Mouse (Mus musculus) liver, embryonic 13.5 days (tissue): Measurements from ENCODE around the gene Krtap5-3. TPM values are rescaled to one million over a fixed set of nuclear protein-coding genes. Genes with fewer than 3 reads are reported as not detected.
"Not testable (repeated sequence)": the region's sequence is repeated elsewhere in the genome, so short reads cannot be mapped to it uniquely, and the experiment has no call there.

Source experiments
- ATAC-seq: fragments of 200-750 bp; cut with Nextera tagmentation; 2 replicates; pipeline ENCODE4 v1.8.0; 2017; ENCODE audit warnings: low read depth, mild to moderate bottlenecking, moderate number of reproducible peaks, moderate library complexity
- DNase-seq: peaks from one replicate; pipeline ENCODE4 v3.0.0; 2022
- H3K27ac ChIP-seq: fragments of 300-500 bp; sonication (generic); 2 replicates; pipeline ENCODE4 v1.5.1; 2015; ENCODE audit warnings: moderate library complexity, mild to moderate bottlenecking, inconsistent platforms
- H3K27me3 ChIP-seq: fragments of 300-500 bp; sonication (generic); 2 replicates; pipeline ENCODE4 v1.6.1; 2015; ENCODE audit warnings: mild to moderate bottlenecking, inconsistent platforms
- H3K36me3 ChIP-seq: fragments of 300-500 bp; sonication (generic); 2 replicates; pipeline ENCODE4 v1.6.1; 2015; ENCODE audit warnings: mild to moderate bottlenecking, inconsistent platforms
- H3K4me1 ChIP-seq: fragments of 300-500 bp; sonication (generic); replicated peaks from 2 replicates; pipeline ENCODE4 v1.6.1; 2015; ENCODE audit warnings: inconsistent platforms
- H3K4me2 ChIP-seq: fragments of 300-500 bp; sonication (generic); 2 replicates; pipeline ENCODE4 v1.6.1; 2015; ENCODE audit warnings: inconsistent platforms, mild to moderate bottlenecking, moderate library complexity
- H3K4me3 ChIP-seq: fragments of 300-500 bp; sonication (generic); replicated peaks from 2 replicates; pipeline ENCODE4 v1.5.1; 2015; ENCODE audit warnings: mild to moderate bottlenecking, inconsistent platforms
- H3K9ac ChIP-seq: fragments of 300-500 bp; sonication (generic); 2 replicates; pipeline ENCODE4 v1.6.1; 2015; ENCODE audit warnings: mild to moderate bottlenecking, inconsistent platforms
- H3K9me3 ChIP-seq: fragments of 300-500 bp; sonication (generic); replicated peaks from 2 replicates; pipeline ENCODE4 v1.6.1; 2016; ENCODE audit warnings: inconsistent platforms
- WGBS: fragments of 180-500 bp; shearing (Covaris S2); methylation state at CpG from one replicate; pipeline ENCODE4 v1.1.7; 2015; ENCODE audit not compliant: insufficient replicate concordance; 5-methylcytosine and 5-hydroxymethylcytosine counted together
- polyA plus RNA-seq: library from polyadenylated mRNA; unstranded; fragments of >200 nt; fragmentation: Nextera tagmentation; extraction: Ambion mirVana; gene quantifications from 2 replicates; pipeline ENCODE4 v1.2.1, GENCODE M21; 2015

Krtap5-3 gene
- not detected in 2 replicates for polyA plus RNA-seq

- DNase-seq (no peak), ATAC-seq (no peak)
- Histone ChIP-seq H3K36me3 (no peaks in the 10 kb centered on the region), H3K4me3 (no peak within 1 kb of the TSS), H3K4me2 (no peak within 1 kb of the TSS), H3K4me1 (no peaks in the 10 kb centered on the region), H3K27me3 (no peaks in the 10 kb centered on the region), H3K9me3 (no peaks in the 10 kb centered on the region), H3K9ac (no peak within 1 kb of the TSS), H3K27ac (no peak within 1 kb of the TSS)
- 40% methylated on average over 1 of the region's 1 CpGs for WGBS
These were observed at the start of gene Krtap5-3 for GRCm38 (mm10) chr7:142201064-142201463. Gene Krtap5-3, plus strand, starts transcription at chr7:142201364.

- Histone ChIP-seq H3K27me3 (no peaks in the 10 kb centered on the region), H3K4me2 (no peak overlapping the region), H3K4me1 (no peaks in the 10 kb centered on the region), H3K36me3 (no peaks in the 10 kb centered on the region), H3K9ac (no peak overlapping the region), H3K4me3 (no peak overlapping the region), H3K9me3 (no peaks in the 10 kb centered on the region), H3K27ac (no peak overlapping the region)
- 62% methylated on average over 4 of the region's 4 CpGs for WGBS
- ATAC-seq (no peak), DNase-seq (no peak)
These were observed 49.0 kb upstream of the Krtap5-3 start for GRCm38 (mm10) chr7:142152191-142152590.

GRCm38 (mm10) chr7:142155308-142155707 is 45.9 kb upstream of the Krtap5-3 start:
- no peak overlapping the region for H3K4me3 ChIP-seq
- H3K36me3 ChIP-seq, result no peaks in the 10 kb centered on the region
- H3K9me3 ChIP-seq, result no peaks in the 10 kb centered on the region
- ATAC-seq (no peak), DNase-seq (no peak)
- no peaks in the 10 kb centered on the region for H3K4me1 ChIP-seq
- H3K4me2 ChIP-seq, result no peak overlapping the region
- H3K9ac ChIP-seq, result no peak overlapping the region
- H3K27ac ChIP-seq, result no peak overlapping the region
- H3K27me3 ChIP-seq, result no peaks in the 10 kb centered on the region
- WGBS, result 43% methylated on average over 1 of the region's 1 CpGs

GRCm38 (mm10) chr7:142157013-142157412 is 44.2 kb upstream of the Krtap5-3 start, which contains the start of gene Gm29735:
Gene Gm29735, minus strand, starts transcription at chr7:142157113.
- 20% methylated on average over 2 of the region's 2 CpGs for WGBS
- not testable (repeated sequence) for H3K4me1 ChIP-seq, ATAC-seq, H3K36me3 ChIP-seq, DNase-seq, H3K9ac ChIP-seq, H3K9me3 ChIP-seq, H3K27ac ChIP-seq, H3K4me2 ChIP-seq, H3K4me3 ChIP-seq, H3K27me3 ChIP-seq

GRCm38 (mm10) chr7:142159366-142159765 is 41.8 kb upstream of the Krtap5-3 start:
- DNase-seq, result no peak
- Histone ChIP-seq H3K4me3 (no peak overlapping the region), H3K27ac (no peak overlapping the region), H3K27me3 (no peaks in the 10 kb centered on the region), H3K9ac (no peak overlapping the region), H3K4me1 (no peaks in the 10 kb centered on the region), H3K9me3 (no peaks in the 10 kb centered on the region), H3K4me2 (no peak overlapping the region), H3K36me3 (no peaks in the 10 kb centered on the region)
- no peak for ATAC-seq
- 76% methylated on average over 3 of the region's 3 CpGs for WGBS

- not testable (repeated sequence) for H3K36me3 ChIP-seq, H3K27ac ChIP-seq, H3K27me3 ChIP-seq, H3K4me1 ChIP-seq, H3K4me3 ChIP-seq, ATAC-seq, DNase-seq, H3K9ac ChIP-seq, H3K9me3 ChIP-seq, H3K4me2 ChIP-seq
These were observed 35.5 kb upstream of the Krtap5-3 start, which contains the start of gene Gm4553 for GRCm38 (mm10) chr7:142165639-142166038. Gene Gm4553, minus strand, starts transcription at chr7:142165739.

- no peak overlapping the region for H3K9ac ChIP-seq
- ATAC-seq (no peak), DNase-seq (no peak)
- H3K4me2 ChIP-seq, result no peak overlapping the region
- H3K4me1 ChIP-seq, result no peaks in the 10 kb centered on the region
- H3K27ac ChIP-seq, result no peak overlapping the region
- H3K27me3 ChIP-seq, result no peaks in the 10 kb centered on the region
- no peak overlapping the region for H3K4me3 ChIP-seq
- WGBS, result 33% methylated on average over 3 of the region's 3 CpGs
- no peaks in the 10 kb centered on the region for H3K9me3 ChIP-seq
- no peaks in the 10 kb centered on the region for H3K36me3 ChIP-seq
These were observed 31.3 kb upstream of the Krtap5-3 start for GRCm38 (mm10) chr7:142169836-142170235.

GRCm38 (mm10) chr7:142175905-142176304 is 25.3 kb upstream of the Krtap5-3 start, which contains the start of gene Krtap5-2:
Gene Krtap5-2, minus strand, starts transcription at chr7:142176005.
- H3K27me3 ChIP-seq, H3K4me3 ChIP-seq, DNase-seq, H3K36me3 ChIP-seq, ATAC-seq, H3K4me1 ChIP-seq, H3K9ac ChIP-seq, H3K27ac ChIP-seq, H3K9me3 ChIP-seq, H3K4me2 ChIP-seq: not testable (repeated sequence)

- Histone ChIP-seq H3K27me3 (no peaks in the 10 kb centered on the region), H3K9me3 (no peaks in the 10 kb centered on the region), H3K4me1 (no peaks in the 10 kb centered on the region), H3K27ac (no peak overlapping the region), H3K4me2 (no peak overlapping the region), H3K4me3 (no peak overlapping the region), H3K9ac (no peak overlapping the region), H3K36me3 (no peaks in the 10 kb centered on the region)
- WGBS, result 58% methylated on average over 1 of the region's 1 CpGs
- no peak for ATAC-seq
- DNase-seq, result no peak
These were observed 22.5 kb upstream of the Krtap5-3 start for GRCm38 (mm10) chr7:142178685-142179084.

GRCm38 (mm10) chr7:142181021-142181420 is 20.1 kb upstream of the Krtap5-3 start:
- Histone ChIP-seq H3K27me3 (no peaks in the 10 kb centered on the region), H3K4me3 (no peak overlapping the region), H3K27ac (no peak overlapping the region), H3K4me2 (no peak overlapping the region), H3K9ac (no peak overlapping the region), H3K9me3 (no peaks in the 10 kb centered on the region), H3K36me3 (no peaks in the 10 kb centered on the region), H3K4me1 (no peaks in the 10 kb centered on the region)
- 31% methylated on average over 1 of the region's 1 CpGs for WGBS
- DNase-seq (no peak), ATAC-seq (no peak)

GRCm38 (mm10) chr7:142188156-142188555 is 13.0 kb upstream of the Krtap5-3 start:
- H3K4me1 ChIP-seq, result no peaks in the 10 kb centered on the region
- H3K27ac ChIP-seq, result no peak overlapping the region
- no peaks in the 10 kb centered on the region for H3K27me3 ChIP-seq
- ATAC-seq, result no peak
- H3K4me3 ChIP-seq, result no peak overlapping the region
- no peak for DNase-seq
- no peak overlapping the region for H3K9ac ChIP-seq
- H3K4me2 ChIP-seq, result no peak overlapping the region
- H3K9me3 ChIP-seq, result no peaks in the 10 kb centered on the region
- 66% methylated on average over 2 of the region's 2 CpGs for WGBS
- no peaks in the 10 kb centered on the region for H3K36me3 ChIP-seq

GRCm38 (mm10) chr7:142190289-142190688 is 10.9 kb upstream of the Krtap5-3 start, which contains the start of gene Gm10153:
Gene Gm10153, minus strand, starts transcription at chr7:142190389.
- H3K36me3 ChIP-seq, result no peaks in the 10 kb centered on the region
- H3K9ac ChIP-seq, result no peak within 1 kb of the TSS
- no peaks in the 10 kb centered on the region for H3K27me3 ChIP-seq
- ATAC-seq, result no peak
- WGBS, result 37% methylated on average over 2 of the region's 2 CpGs
- no peaks in the 10 kb centered on the region for H3K4me1 ChIP-seq
- no peaks in the 10 kb centered on the region for H3K9me3 ChIP-seq
- no peak within 1 kb of the TSS for H3K27ac ChIP-seq
- H3K4me3 ChIP-seq, result no peak within 1 kb of the TSS
- DNase-seq, result no peak
- H3K4me2 ChIP-seq, result no peak within 1 kb of the TSS
